Mouse (Mus musculus): ENCODE measurements around the gene Trim42. TPM values are rescaled to one million over a fixed set of nuclear protein-coding genes. Genes with fewer than 3 reads are reported as not detected.

Gene Trim42
- polyA plus RNA-seq, 1 experiment from 2014 or later = not detected

GRCm38 (mm10) chr9:97309509-97310053 lies 60.2 kb downstream of the Trim42 start:
- no peak overlapping the region for H3K4me3 ChIP-seq (ENCODE audit: low read length)
- peak; percentile 65; the same call in 1 of the 2 replicates for ATAC-seq (ENCODE audit: low FRiP score, low TSS enrichment)
- H3K27me3 ChIP-seq (ENCODE audit: insufficient read depth, low read length) = no peaks in the 10 kb centered on the region
- no peaks in the 10 kb centered on the region for H3K36me3 ChIP-seq (ENCODE audit: insufficient read depth, low read length)
- WGBS = 36% methylated on average over 7 of the region's 7 CpGs
- H3K9ac ChIP-seq (replicated peaks; ENCODE audit: low read length) = no peak overlapping the region
- H3K27ac ChIP-seq (ENCODE audit: low read length) = no peak overlapping the region
- no peaks in the 10 kb centered on the region for H3K9me3 ChIP-seq (ENCODE audit: low read length)
- no peaks in the 10 kb centered on the region for H3K4me1 ChIP-seq (ENCODE audit: insufficient read depth, low read length)
- H3K4me2 ChIP-seq (replicated peaks; ENCODE audit: low read depth, low read length) = no peak overlapping the region

GRCm38 (mm10) chr9:97307705-97308485 lies 61.9 kb downstream of the Trim42 start:
- no peaks in the 10 kb centered on the region for H3K9me3 ChIP-seq (ENCODE audit: low read length)
- ATAC-seq (ENCODE audit: low FRiP score, low TSS enrichment) = no peak
- 30% methylated on average over 6 of the region's 6 CpGs for WGBS

More at GRCm38 (mm10) chr9:97307705-97308485, 61.9 kb downstream of the Trim42 start:
- Histone ChIP-seq H3K9ac (replicated peaks; ENCODE audit: low read length) (no peak overlapping the region), H3K27me3 (ENCODE audit: insufficient read depth, low read length) (no peaks in the 10 kb centered on the region), H3K4me3 (ENCODE audit: low read length) (no peak overlapping the region), H3K4me1 (ENCODE audit: insufficient read depth, low read length) (no peaks in the 10 kb centered on the region), H3K27ac (ENCODE audit: low read length) (no peak overlapping the region), H3K36me3 (ENCODE audit: insufficient read depth, low read length) (no peaks in the 10 kb centered on the region), H3K4me2 (replicated peaks; ENCODE audit: low read depth, low read length) (no peak overlapping the region)

Data from kidney, embryonic 16.5 days (tissue).